Mouse (Mus musculus) kidney, adult 9 months (tissue): ENCODE measurements around the gene Gm20458.
A peak's percentile ranks its signal among the peaks of the same experiment; 100 is the strongest.

Experiments used
- DNase-seq: peaks from one replicate; pipeline ENCODE4 v3.0.0; 2022

The Gm20458 gene

DNA sequence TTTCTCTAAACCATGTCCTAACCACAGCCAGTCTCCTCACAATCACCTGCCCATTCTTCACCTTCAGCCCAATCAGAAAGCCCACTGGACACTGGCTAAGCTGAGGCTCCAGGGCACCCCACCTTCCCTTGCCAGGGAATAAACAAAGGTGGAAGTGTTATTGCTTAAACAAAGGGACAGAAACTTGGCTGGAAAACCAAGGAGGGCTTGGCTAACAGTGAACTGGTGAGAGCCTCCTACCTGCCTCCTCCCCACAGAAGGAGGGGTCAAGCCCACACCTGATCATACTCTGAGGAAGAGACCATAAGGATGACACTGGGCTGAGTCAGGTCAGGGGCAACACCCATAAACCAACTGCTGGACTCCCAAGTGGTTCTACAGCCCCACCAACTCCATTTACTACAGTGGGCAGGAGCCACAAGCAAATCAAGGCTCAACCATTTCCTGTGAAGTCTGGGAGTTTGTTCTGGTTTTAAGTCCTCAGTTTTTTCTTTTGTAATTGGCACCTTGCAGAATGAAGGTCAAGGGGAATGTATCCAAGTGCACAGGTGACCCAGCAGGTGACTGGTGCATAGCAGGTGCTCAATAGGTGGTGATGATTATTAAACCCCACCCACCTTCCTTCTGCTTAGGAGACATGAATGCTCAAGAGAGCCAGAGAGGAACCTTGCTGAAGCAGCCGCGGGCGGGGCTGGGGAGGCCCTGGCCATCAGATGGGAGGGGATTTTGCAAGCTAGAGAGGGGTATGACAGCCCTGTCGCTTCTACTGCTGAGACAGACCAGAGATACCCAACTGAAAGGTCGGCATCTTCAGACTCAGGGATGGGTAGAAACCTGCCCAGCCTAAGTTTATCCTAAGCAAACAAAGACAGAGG lies 25.3 kb upstream of the Gm20458 start:
- DNase-seq = peak; percentile 69

DNA sequence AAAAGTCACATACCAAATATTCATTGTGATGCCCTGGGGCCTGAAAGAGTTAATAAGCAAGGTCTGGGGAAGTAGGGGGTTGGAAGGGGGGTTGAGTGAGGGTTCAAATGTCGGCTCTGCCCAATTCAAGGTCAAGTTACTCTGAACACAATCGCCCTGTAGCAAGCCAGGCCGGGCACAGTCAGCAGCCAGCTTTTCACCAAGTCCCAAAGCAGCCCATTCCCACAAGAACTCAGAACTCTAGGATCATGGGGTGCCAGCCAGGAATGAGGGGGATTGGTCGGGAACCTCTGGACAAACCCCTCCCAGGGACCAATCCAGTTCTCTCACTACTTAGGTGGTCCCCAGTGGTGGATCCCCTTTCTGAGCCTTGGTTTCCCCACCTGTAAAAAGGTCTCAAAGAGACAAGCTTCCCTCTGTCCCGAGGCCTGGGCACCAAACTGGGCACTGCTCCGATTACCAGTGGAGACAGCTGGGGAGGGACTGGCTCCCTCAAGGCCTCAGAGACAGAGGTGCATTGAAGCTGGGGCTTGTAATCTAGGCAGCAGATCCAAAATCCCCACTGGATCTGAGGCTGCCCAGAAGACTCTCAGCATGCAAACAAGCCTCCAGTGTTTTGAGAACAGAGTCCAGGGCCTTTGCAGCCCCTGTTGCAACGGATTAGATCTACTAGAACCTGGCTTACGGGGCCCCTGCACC lies 24.4 kb upstream of the Gm20458 start:
- DNase-seq = peak; percentile 53

DNA sequence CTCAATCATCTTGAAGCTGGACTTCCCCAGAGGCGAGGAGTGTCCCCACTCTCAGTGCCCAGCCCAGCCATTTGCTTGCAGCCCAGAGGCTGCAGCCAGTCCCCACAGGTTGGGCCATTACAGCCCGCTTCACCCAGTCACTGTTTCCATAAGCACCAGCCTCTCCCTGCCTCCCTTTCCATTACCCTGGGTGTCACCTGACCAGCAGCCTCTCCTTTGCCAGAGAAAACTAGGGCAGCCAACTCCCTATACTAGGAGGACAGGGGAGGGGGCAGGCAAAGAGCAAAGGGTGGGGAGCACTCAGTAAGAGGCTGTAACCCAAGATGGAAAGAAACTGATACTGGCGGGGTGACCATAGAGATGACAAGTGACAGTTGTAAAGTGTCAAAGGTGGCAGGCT lies 23.8 kb upstream of the Gm20458 start:
- peak; percentile 86 for DNase-seq

DNA sequence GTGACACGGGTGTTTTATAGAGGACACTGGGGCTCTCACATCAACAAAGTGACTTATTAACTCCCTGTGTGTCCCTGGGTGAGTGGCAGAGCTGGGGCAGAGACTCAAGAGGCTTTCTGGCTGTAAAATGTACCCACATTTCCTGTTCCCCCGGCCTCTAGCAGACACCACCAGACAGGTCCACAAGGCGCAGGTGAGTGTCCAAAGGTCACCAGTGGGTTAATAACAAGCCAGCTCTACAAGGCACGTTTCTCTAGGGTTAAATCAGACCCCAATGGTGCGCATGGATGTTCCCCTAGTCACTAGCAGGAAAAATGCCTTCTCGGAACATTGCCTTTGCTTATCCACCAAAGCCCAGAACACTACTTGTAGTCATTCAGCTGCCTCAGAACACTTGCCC lies 23.1 kb upstream of the Gm20458 start:
- DNase-seq = peak; percentile 92

DNA sequence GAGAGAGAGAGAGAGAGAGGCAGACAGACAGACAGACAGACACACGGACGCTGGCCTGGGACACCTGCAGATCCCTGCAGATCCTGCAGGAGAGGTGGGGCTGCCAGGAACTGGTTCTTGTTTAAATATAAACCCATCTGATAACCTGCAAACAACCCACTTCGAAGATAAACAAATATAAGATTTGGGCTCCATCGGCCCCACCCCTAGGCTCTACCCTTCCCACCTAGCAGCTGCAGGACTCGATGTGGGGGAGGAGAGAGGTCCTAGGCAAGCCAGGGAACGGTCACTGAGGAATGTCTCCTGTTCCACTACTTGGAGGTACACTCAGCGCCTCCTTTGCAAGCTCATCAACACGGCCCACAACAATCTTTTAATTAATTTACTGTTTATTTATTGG lies 22.5 kb upstream of the Gm20458 start:
- DNase-seq = peak; percentile 49

DNA sequence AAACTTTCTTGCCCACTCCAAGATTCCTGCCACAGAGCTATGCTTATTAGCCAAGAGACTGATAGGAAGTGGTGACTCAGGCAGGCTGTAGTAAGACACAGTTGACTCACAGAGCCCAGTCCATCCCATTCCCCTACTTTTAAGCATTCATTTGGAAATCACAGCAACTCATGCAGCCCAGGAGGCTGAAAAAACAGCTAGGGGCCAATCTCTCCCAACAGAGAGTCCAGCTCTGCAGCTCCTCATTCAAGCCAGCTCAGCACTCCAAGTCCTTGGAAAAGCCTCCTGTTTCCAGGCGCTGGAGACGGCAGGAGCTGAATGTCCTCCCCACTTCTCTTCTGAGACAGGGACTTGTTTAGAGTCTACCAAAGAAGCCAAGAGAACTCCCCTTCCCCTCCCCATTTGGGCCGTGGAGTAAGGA lies 21.8 kb upstream of the Gm20458 start:
- peak; percentile 43 for DNase-seq

DNA sequence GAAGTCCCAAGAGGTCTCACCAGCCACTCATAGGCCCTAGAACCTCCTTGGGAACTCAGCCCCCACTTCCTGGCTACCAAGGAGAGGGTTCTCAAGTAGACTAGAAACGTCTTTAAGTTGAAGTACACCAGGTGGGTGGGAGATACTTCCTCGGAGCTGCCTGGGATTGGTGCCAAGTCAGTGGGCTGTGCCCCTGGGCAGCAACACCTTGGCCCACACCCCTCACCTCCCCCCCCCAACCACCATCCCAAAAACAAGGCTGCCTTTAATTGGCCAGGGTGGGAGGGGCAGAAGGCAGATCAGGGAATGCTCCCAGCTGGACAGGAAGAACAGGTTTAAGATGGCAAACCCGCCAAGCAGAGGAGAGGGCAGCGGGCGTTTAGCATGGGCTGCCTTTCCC lies 20.5 kb upstream of the Gm20458 start:
- DNase-seq = peak; percentile 52

DNA sequence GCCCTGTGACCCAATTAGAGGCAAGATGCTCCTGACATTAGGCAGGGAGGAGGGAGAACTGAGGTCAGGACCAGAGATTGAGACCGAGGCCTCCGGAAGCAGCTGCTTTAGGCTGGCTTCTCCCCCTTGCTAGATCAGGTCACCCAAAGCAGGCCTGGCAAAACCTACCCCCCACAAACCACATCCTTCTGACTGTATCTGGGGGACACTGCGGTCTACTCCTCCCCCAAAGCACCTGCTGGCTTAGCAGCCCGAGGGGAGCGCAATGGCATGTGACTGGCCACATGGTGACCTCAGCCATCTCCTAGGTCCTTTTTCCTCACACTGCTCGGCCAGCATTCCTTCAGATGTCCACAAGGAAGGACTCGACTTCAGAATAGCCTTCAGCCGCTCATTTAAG lies 19.6 kb upstream of the Gm20458 start:
- peak; percentile 70 for DNase-seq

DNA sequence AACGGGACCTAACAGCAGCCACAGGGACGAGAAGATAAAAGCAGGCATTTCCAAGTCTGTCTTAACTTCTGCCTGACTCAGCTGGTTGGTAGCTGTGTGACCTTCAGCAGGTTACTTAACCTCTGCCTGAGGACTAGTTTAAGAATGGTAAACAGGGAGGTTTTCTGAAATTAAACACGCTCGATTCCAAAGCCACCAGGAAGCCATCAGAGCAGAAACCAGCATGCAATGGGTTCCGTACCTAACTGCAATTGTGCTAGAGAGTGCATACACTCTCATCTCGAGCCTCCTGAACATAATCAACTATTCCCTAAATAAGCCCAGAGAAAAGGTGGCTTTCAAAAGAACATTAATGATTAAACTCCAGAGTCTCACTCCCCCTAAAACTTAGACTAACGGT lies 19.0 kb upstream of the Gm20458 start:
- DNase-seq = peak; percentile 46

DNA sequence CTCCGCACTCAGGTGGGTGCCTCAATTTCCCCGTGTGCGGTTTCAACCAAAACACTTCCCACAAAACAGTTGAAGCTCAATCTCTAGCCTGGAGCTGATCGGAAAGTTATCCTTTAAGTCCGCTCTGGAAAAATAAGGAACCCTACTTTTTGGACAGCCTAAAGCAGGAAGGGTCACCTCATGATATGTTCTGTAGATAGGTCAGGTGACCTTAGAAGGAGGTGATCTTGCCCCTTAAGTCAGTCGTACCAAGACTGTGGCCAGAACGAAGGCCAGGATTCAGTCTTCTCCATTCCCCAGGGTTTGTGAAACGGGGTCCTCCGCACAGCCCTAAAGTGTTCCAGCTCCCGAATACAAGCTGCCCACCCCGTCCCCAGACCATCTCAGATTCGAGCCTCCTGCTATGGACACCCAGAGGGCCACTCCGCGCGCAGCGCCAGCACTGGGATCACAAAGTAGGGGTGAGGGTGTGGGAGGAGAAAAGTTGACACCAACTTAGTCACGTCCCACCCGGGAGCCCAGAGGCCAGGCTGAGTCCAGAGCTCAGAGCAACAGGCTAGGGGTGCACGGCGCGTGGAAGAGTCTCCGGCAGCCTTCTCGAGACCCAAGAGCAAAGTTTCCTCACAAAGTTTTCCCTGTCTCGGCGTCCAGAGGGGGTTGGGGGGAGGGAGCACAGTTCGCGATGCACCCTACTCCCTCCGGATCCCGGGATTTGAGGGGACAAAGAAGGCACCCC lies 18.3 kb upstream of the Gm20458 start:
- peak; percentile 57 for DNase-seq

DNA sequence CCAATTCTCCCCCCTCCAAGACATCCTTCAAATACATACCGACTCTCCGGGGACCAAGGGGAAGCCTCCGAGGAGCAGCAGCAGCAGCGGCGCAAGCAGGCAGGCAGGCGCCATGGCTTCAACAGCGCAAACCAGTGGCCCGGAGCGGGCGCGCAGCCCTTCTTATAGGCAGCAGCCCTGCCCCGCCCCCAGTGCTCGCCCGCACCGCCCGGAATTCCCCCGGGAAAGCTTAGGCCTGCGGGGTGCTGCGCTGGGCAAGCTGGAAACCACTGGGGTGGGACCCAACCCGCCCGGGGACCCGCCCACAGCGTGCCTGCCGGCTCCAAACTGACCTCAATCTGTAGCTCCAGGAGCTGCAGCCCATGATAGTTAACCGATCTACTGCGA lies 17.7 kb upstream of the Gm20458 start:
- peak; percentile 94 for DNase-seq

DNA sequence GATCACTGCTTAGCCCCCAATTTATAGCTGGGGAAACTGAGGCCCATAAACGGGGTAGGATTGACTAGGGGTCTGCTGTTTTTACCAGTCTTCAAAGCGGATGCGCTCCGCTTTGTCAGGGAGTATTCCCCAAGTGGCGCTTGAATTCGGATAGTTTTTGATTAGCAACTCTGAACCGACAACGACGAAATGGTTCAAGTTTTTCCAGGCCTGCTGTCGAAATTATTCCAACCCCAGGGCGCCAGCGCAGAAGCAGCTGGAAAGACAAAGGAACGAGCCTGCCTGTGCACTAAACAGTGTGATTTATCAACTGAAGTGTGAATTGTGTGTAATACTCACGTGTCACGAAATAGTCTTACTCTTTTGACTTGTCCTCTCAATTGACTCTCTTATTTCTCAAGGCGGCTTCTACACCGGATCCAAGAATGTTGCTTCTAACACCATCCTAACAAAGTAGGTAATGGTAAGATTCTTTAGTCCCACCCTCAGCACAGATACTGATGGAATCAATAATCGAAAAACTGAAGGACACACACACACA lies 17.2 kb upstream of the Gm20458 start, which contains the start of gene Sdc4:
TSS of gene Sdc4 (minus strand) at position 428 of the 541 bp plus-strand sequence.
- DNase-seq = no peak

DNA sequence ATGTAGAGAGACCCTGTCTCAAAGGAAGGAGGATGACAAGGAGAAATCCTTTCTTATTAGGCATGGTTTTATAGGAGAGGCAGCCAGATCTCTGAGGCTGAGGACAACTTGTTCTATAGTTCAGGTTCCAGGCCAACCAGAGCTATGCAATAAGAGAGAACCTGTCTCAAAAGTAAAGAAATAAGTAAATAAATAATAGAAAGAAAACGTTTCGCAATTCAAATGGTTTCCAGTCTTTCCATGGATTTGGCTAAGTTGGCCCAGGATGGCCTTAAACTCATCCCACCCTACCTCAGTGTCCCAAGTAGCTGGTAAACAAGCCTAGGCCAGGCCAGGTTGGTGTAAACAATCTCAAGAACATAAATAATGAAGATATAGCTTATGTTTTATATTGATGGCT lies 16.1 kb upstream of the Gm20458 start:
- no peak for DNase-seq

DNA sequence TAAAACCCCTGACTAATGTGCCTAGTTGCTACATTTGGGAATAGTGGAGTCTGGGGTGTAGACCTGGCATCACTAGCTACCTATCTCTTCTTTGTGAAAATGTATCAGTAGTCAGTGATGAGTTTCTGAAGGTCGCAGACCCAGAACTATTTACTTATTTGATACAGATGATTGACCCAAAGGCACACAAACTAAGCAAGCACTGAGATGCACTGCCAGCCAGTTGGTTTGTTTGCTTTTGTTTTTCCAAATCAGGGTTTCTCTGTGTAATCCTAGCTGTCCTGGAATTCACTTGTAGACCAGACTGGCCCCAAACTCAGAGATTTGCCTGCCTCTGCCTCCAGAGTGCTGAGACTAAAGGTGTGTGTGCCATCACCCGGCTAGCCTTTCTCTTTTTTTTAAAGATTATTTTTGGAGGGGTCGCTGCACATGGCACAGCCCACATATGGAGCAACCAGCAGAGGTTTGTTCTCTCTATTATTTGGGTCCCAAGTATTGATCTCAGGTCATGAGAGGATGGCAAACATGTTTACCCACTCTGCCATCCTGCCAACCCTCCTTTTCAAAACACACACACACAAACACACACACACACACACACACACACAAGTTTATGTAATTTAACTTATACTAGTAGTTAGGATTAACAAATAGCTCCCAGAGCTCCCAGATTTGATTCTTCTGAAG lies 15.2 kb upstream of the Gm20458 start:
- DNase-seq = no peak

DNA sequence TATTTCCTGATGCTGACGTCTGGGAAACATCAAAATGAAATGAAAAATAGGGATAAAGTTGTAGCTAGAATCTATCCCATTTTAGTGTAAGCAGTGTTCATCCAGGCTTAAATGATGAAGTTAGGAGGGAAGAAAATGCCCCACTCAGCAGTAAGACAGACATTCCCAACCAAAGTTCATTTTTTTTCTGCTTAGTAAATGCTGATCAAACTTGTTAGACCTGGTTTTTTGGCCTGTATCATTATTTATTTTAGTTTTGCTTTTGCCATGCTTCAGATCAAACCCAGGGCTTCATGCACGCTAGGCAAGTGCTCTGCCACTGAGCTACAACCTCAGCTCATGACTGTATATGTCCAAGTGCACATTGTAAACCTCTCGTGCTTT lies 14.7 kb upstream of the Gm20458 start:
- peak; percentile 56 for DNase-seq

DNA sequence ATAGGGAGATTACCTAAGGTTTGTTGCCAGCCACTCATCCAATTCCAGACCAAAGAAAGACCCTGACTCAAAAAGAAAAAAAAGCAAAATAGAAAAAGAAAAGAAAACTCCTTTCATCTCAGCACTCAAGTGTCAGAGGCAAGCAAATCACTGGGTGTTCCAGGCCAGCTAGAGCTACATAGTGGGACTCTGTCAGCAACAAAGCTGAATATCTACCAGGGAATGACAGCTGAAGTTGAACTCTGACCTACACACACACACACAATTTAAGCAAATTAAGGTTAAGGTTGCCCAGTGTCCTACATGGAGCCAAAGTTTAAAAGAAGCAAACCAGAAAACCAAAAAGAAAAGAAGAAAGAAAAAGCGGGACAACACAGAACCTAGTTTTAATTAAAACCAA lies 12.6 kb upstream of the Gm20458 start:
- peak; percentile 60 for DNase-seq

DNA sequence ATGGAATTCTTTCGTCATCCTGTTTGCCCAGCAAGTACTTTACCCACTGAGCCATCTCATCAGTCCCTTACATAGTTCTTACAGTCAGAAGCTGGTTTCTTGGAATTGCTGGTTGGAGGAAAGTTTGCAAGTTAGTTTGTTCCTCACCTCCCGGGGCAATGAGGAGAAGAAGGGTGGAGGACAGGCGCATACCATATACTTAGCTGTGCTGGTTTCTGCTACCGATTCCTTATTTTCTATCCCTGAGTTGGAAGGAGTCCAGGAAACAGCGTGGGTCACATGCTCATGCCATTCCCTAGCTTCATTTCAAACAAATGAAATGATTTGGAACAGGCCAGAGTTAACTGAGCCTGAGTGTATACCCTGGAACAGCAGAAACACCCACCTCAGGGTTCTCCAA lies 11.8 kb upstream of the Gm20458 start:
- DNase-seq = peak; percentile 19

DNA sequence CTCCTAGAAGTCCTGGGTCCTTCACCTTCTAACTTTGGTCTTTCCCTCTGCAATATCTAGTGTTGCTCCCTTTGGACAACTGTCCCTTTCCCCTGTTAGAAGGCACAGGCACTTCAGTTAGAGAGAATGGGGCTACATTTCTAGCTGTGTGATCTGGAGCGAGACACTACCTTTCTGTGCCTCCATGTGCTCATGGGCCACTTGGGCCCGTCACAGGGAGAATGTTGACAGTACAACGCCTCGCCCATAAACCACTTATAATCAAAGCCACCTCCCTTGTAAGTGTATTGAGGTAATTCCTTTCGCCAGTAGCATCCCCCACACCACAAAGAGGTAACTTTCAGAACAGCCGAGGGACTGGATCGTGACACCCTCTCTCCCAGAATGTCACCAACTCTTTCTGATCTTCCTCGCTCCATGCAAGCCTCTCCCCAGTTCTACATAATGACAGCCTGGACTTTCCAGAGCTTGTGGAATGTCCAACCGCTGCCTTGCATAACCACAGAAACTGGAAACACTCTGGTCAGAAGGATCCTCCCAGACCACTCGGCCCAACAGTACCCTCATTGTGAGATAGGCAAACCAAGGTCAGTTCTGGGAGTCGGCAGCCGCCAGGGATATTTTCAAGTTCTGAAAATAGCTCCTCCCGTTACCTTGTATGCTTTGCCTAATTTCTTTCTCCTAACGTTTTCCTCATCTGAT lies 11.3 kb upstream of the Gm20458 start:
- DNase-seq = no peak

DNA sequence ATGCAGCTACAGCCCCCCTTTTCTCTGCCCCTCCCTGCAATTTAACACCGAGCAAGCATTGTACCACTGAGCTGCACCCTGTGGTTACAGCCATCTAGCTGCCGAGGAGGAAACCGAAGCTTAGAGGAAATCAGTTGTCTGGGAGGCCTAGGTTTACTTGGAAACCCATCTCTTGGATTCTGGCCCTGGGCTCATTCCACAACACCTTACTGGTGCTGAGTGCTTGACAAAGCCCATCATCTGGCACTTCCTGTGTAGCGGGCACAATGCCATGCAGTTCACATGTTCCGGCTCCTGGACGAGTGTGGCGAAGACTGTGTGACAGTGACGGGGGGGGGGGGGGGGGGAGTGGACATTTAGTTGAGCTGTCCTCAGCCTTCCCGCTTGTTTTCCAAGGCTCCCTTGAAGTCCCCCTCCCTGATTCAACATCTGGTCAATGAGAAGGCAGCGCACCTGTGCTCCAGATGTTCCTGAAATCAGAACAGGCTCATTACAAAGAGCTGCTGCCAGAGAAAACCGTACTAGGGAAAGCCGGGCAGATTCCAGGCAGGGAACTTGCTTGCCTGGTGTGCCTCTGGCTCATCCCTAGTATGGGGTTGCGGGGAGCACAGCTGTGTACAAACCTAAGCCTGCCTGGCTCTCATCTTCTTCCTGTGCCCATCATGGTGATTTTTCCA lies 8.6 kb upstream of the Gm20458 start:
- no peak for DNase-seq

DNA sequence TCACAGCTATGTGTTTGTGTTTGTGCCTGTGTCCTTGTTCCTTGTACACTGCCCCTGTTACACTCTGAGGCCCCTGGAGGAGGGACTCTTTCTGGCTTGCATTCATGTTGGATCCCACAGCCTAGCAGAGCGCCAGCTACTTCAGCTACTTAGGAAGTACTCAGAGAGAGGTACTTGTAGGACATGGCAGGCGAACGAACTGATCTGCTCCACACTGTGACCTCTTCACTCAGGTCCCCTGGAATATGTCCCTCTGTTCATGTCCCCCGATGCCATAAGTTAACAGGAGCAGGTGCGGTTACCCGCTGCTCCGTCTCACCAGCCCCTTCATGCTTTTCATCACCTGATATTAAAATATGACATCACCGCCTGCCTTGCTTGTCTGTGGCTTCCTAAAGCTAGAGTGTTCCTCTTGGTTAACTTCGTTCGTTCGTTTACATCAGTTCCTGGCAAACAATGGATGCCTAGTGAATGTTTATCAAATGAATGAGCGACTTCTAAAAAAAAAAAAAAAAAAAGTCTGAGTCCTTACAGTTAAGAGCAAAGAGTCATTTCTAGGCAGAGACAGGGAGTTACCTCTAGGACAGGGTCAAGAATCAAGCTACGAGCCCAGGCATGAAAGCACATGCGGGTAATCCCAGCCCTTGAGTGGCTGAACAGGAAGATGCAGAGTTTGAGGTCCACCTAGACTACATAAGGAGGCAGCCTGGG lies 7.6 kb upstream of the Gm20458 start:
- DNase-seq = peak; percentile 66
